Mouse (Mus musculus) lung, embryonic 14.5 days (tissue): Measurements from ENCODE around the gene Ptbp2. TPM values are rescaled to one million over a fixed set of nuclear protein-coding genes. Genes with fewer than 3 reads are reported as not detected.

Experiments used
- ATAC-seq: fragments of 200-750 bp; cut with Nextera tagmentation; 2 replicates; pipeline ENCODE4 v1.8.0; 2017; ENCODE audit warnings: mild to moderate bottlenecking, moderate TSS enrichment, moderate library complexity; ENCODE audit not compliant: insufficient read depth
- DNase-seq: peaks from one replicate; pipeline ENCODE4 v3.0.0-alpha.2; 2015
- H3K27ac ChIP-seq: fragments of 300-500 bp; sonication (generic); 2 replicates; pipeline ENCODE4 v1.5.1; 2014; ENCODE audit warnings: low read depth, mild to moderate bottlenecking, moderate library complexity
- H3K27me3 ChIP-seq: fragments of 300-500 bp; sonication (generic); 2 replicates; pipeline ENCODE4 v1.6.1; 2014; ENCODE audit warnings: low read length, control low read depth; ENCODE audit not compliant: insufficient read depth
- H3K36me3 ChIP-seq: fragments of 300-500 bp; sonication (generic); 2 replicates; pipeline ENCODE4 v1.6.1; 2014; ENCODE audit warnings: control low read depth; ENCODE audit not compliant: insufficient read depth
- H3K4me1 ChIP-seq: fragments of 300-500 bp; sonication (generic); 2 replicates; pipeline ENCODE4 v1.6.1; 2014; ENCODE audit warnings: antibody characterized with exemption, control low read depth; ENCODE audit not compliant: insufficient read depth
- H3K4me2 ChIP-seq: fragments of 300-500 bp; sonication (generic); 2 replicates; pipeline ENCODE4 v1.6.1; 2014; ENCODE audit warnings: mild to moderate bottlenecking
- H3K4me3 ChIP-seq: fragments of 300-500 bp; sonication (generic); 2 replicates; pipeline ENCODE4 v1.5.1; 2014; ENCODE audit warnings: low read depth, low read length
- H3K9ac ChIP-seq: fragments of 300-500 bp; sonication (generic); 2 replicates; pipeline ENCODE4 v1.6.1; 2014
- H3K9me3 ChIP-seq: fragments of 300-500 bp; sonication (generic); 2 replicates; pipeline ENCODE4 v1.6.1; 2016; ENCODE audit warnings: low read depth, low read length, control low read depth
- CTCF ChIP-seq: IDR thresholded peaks from 2 replicates; pipeline ENCODE4 v1.5.1; 2016; ENCODE audit warnings: antibody characterized with exemption, low read depth
- WGBS: fragments of 180-500 bp; shearing (Covaris S2); extraction: QIAGEN DNeasy Blood & Tissue Kit; methylation state at CpG from one replicate; pipeline ENCODE4 v1.1.7; 2014; 5-methylcytosine and 5-hydroxymethylcytosine counted together
- polyA plus RNA-seq: library from polyadenylated mRNA; unstranded; fragments of >200 nt; fragmentation: Nextera tagmentation; extraction: Ambion mirVana; gene quantifications from 2 replicates; pipeline ENCODE4 v1.2.1, GENCODE M21; 2014

Ptbp2 gene
- polyA plus RNA-seq, 1 experiment from 2014 or later: 80.1 TPM

DNA sequence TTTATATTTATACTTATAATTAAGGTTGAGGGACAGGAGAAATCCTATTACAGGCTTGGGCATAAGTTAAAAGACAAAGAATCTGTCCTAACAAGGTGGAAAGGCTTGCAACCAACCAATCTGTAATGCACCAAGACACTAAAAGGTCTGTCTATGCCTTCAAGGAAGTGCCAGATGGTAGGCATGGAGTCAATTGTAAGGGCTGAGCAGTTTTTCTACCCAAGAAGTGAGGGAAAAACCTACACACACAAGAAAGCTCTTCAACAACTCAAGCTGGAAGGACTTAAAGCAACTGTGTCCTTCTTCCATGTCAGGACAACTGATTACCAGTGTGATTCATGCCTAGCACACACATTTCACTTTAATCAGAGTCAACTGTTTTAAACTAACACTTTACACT is 3.4 kb downstream of the Ptbp2 start:
- no peaks in the 10 kb centered on the region for H3K9me3 ChIP-seq
- ATAC-seq: no peak
- no peaks in the 10 kb centered on the region for H3K27me3 ChIP-seq
- H3K4me2 ChIP-seq: peak overlapping the region; percentile 75
- peak overlapping the region; percentile 32; the same call in 1 of the 2 replicates for H3K9ac ChIP-seq
- H3K4me1 ChIP-seq: peaks cover 3% of the 10 kb centered on the region; the same call in 1 of the 2 replicates
- TF ChIP-seq CTCF: no peak
- peak overlapping the region; percentile 84 for H3K4me3 ChIP-seq
- H3K27ac ChIP-seq: no peak overlapping the region
- 0 out of 2 replicates have a peak, but pooled peaks cover 7% of the 10 kb centered on the region for H3K36me3 ChIP-seq
- peak; percentile 14 for DNase-seq

DNA sequence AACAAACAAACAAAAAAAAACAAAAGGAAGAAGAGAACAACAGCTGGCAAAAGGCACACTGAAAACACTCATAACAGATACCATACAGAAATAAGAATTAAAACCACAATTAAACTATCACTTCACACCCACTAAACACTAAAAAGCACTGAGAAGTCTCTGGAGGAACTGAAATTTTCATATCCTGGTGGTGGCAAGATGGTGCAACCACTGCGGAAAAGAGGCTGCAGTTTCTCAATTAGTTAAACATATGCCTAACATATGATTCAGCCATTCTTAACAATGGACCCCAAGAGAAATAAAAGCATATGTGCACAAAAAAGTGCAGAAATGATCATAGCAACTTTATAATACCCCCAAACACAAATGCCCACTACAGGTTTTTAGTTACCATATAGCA is 5.0 kb downstream of the Ptbp2 start:
- WGBS: 91% methylated on average over 1 of the region's 1 CpGs
- no peak for ATAC-seq
- no peak overlapping the region for H3K9ac ChIP-seq

DNA sequence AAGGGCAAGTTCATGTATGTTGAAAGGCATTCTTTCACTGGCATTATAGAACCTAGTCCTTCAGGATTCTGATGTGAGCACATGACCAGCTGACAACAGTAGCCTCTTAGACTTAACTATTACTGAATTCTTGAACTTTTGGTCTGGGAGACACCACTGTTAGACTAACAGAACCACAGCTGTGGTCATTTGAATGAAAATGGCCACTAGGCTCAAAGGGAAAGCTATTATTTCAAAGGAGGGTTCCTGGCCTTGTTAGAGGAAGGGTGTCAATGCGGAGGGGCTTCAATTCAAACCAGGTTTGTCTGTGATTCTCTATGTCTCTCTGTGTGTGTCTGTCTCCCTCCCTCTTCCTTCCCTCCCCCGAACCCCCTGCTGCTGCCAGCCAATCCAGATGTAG is 5.8 kb downstream of the Ptbp2 start:
- no peak for TF ChIP-seq CTCF
- no peak overlapping the region for H3K4me3 ChIP-seq

More for the DNA sequence above, 5.0 kb downstream of the Ptbp2 start:
- no peak for TF ChIP-seq CTCF
- DNase-seq: no peak
- H3K27ac ChIP-seq: no peak overlapping the region
- no peaks in the 10 kb centered on the region for H3K27me3 ChIP-seq
- 0 out of 2 replicates have a peak, but pooled peaks cover 7% of the 10 kb centered on the region for H3K36me3 ChIP-seq
- H3K4me2 ChIP-seq: no peak overlapping the region
- no peak overlapping the region for H3K4me3 ChIP-seq
- no peaks in the 10 kb centered on the region for H3K9me3 ChIP-seq
- peaks cover 3% of the 10 kb centered on the region; the same call in 1 of the 2 replicates for H3K4me1 ChIP-seq

DNA sequence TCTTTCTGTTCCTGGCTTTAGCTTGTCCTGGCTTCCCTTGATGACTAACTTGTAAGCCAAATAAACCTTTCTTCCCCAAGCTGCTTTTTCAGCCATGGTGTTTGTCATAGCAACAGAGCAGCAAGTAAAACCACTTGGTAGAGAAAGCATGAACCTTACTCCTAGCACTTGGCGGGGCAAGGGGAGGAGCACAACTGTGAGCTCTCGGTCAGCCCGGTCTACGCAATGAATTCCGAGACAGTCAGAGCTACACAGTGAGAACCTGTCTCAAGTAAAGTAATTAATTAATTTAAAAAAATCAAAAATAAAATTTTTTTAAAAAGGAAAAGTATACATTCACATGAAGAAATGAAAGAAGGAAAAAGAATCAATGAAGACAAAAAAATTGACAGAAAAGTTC is 8.1 kb downstream of the Ptbp2 start:
- ATAC-seq: peak; percentile 66; the same call in 1 of the 2 replicates
- Histone ChIP-seq H3K4me3 (no peak overlapping the region), H3K27ac (no peak overlapping the region), H3K27me3 (no peaks in the 10 kb centered on the region), H3K9me3 (no peaks in the 10 kb centered on the region), H3K4me1 (peaks cover 3% of the 10 kb centered on the region; the same call in 1 of the 2 replicates), H3K36me3 (0 out of 2 replicates have a peak, but pooled peaks cover 7% of the 10 kb centered on the region), H3K9ac (no peak overlapping the region), H3K4me2 (no peak overlapping the region)
- TF ChIP-seq CTCF: no peak
- WGBS: 82% methylated on average over 5 of the region's 5 CpGs
- no peak for DNase-seq

More for the DNA sequence above, 5.8 kb downstream of the Ptbp2 start:
- Histone ChIP-seq H3K36me3 (0 out of 2 replicates have a peak, but pooled peaks cover 7% of the 10 kb centered on the region), H3K4me2 (0 out of 2 replicates have a peak overlapping the region, but pooled peaks have one; percentile 8), H3K9me3 (no peaks in the 10 kb centered on the region), H3K4me1 (peaks cover 3% of the 10 kb centered on the region; the same call in 1 of the 2 replicates), H3K9ac (no peak overlapping the region), H3K27ac (no peak overlapping the region), H3K27me3 (no peaks in the 10 kb centered on the region)
- DNase-seq (no peak), ATAC-seq (no peak)
- 90% methylated on average over 2 of the region's 2 CpGs for WGBS

DNA sequence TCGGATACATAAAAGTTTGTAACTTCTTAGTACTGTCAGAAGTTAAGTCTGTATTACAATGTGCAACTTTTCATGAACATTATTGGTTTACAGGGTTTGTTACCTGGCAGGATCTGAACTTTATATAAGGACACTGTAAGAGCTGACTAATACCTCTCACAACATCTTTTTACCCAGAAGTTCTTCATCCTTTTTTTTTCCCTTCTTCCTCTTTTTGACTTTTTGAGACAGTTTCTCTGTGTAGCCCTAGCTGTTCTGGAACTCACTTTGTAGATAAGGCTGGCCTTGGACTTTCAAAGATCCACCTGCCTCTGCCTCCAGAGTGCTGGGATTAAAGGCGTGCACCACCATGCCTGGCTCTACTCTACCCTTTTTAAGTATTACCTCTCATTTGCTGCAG is 11.5 kb downstream of the Ptbp2 start:
- Histone ChIP-seq H3K27ac (no peak overlapping the region), H3K36me3 (no peaks in the 10 kb centered on the region), H3K27me3 (no peaks in the 10 kb centered on the region), H3K9ac (no peak overlapping the region), H3K4me2 (no peak overlapping the region), H3K4me3 (no peak overlapping the region), H3K9me3 (no peaks in the 10 kb centered on the region), H3K4me1 (no peaks in the 10 kb centered on the region)
- TF ChIP-seq CTCF: no peak
- 83% methylated on average over 2 of the region's 2 CpGs for WGBS
- ATAC-seq (no peak), DNase-seq (no peak)

DNA sequence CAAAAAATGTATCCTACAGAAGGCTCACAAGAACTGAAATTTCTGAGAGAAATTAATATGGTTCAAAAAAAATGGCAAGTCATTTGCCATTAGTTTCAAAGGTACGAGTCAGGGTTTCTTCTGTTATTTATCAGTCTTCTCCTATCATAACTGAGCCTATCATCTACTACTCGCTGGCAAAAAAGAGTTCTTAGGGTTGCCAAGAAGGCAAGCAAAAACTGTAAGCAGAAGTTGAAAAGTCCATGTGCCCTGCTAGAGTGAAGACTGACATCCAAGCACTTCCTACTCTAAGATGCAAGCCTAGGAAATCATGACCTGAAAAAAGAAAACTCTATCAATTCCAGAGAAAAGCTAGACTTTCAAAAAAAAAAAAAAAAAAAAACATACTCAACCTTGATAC is 20.5 kb downstream of the Ptbp2 start:
- Histone ChIP-seq H3K36me3 (peaks cover 20% of the 10 kb centered on the region), H3K4me1 (no peaks in the 10 kb centered on the region), H3K9ac (no peak overlapping the region), H3K27ac (no peak overlapping the region), H3K27me3 (no peaks in the 10 kb centered on the region), H3K4me2 (no peak overlapping the region), H3K4me3 (no peak overlapping the region), H3K9me3 (no peaks in the 10 kb centered on the region)
- WGBS: 70% methylated on average over 2 of the region's 2 CpGs
- DNase-seq: no peak
- ATAC-seq: no peak
- no peak for TF ChIP-seq CTCF

DNA sequence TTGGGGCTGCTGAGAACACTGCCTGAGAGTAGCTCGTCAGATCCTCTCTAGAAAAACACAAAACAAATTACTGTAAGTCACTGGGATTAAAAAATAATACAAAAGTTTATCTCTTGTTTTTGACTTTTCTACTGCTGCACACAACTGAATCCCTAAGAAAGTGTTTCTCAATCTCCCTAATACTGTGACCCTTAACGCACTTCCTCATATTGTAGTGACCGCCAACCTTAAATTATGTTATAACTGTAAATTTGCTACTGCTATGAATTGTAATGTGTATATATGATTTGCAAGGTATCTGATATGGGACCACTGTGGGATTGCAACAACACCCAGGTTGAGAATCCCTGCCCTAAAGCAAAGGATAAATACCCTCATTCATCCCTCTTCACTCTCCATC is 22.5 kb downstream of the Ptbp2 start:
- H3K36me3 ChIP-seq: peaks cover 20% of the 10 kb centered on the region
- no peaks in the 10 kb centered on the region for H3K27me3 ChIP-seq
- H3K9ac ChIP-seq: no peak overlapping the region
- H3K4me2 ChIP-seq: no peak overlapping the region
- WGBS: 94% methylated on average over 3 of the region's 3 CpGs
- H3K27ac ChIP-seq: no peak overlapping the region
- H3K4me3 ChIP-seq: no peak overlapping the region
- DNase-seq: no peak
- no peak for TF ChIP-seq CTCF
- ATAC-seq: no peak
- no peaks in the 10 kb centered on the region for H3K4me1 ChIP-seq
- H3K9me3 ChIP-seq: no peaks in the 10 kb centered on the region
